Mouse (Mus musculus) stomach, embryonic 15.5 days (tissue): ENCODE data around the gene Mrfap1. TPM values are rescaled to one million over a fixed set of nuclear protein-coding genes. Genes with fewer than 3 reads are reported as not detected.

Source experiments
- ATAC-seq: fragments of 200-750 bp; cut with Nextera tagmentation; 2 replicates; pipeline ENCODE4 v1.8.0; 2017; ENCODE audit warnings: low read depth, moderate number of reproducible peaks, moderate TSS enrichment; ENCODE audit not compliant: insufficient read depth, low FRiP score
- H3K27ac ChIP-seq: fragments of 300-500 bp; sonication (generic); 2 replicates; pipeline ENCODE4 v1.5.1; 2015; ENCODE audit warnings: mild to moderate bottlenecking, inconsistent platforms
- H3K27me3 ChIP-seq: fragments of 300-500 bp; sonication (generic); replicated peaks from 2 replicates; pipeline ENCODE4 v1.6.1; 2015; ENCODE audit warnings: inconsistent platforms
- H3K36me3 ChIP-seq: fragments of 300-500 bp; sonication (generic); 2 replicates; pipeline ENCODE4 v1.6.1; 2015; ENCODE audit warnings: inconsistent platforms
- H3K4me1 ChIP-seq: fragments of 300-500 bp; sonication (generic); 2 replicates; pipeline ENCODE4 v1.6.1; 2015; ENCODE audit warnings: inconsistent platforms
- H3K4me2 ChIP-seq: fragments of 300-500 bp; sonication (generic); 2 replicates; pipeline ENCODE4 v1.6.1; 2015; ENCODE audit warnings: mild to moderate bottlenecking, inconsistent platforms
- H3K4me3 ChIP-seq: fragments of 300-500 bp; sonication (generic); replicated peaks from 2 replicates; pipeline ENCODE4 v1.5.1; 2015; ENCODE audit warnings: inconsistent platforms
- H3K9ac ChIP-seq: fragments of 300-500 bp; sonication (generic); 2 replicates; pipeline ENCODE4 v1.6.1; 2015; ENCODE audit warnings: inconsistent platforms
- H3K9me3 ChIP-seq: fragments of 300-500 bp; sonication (generic); 2 replicates; pipeline ENCODE4 v1.6.1; 2016; ENCODE audit warnings: inconsistent platforms
- WGBS: fragments of 180-500 bp; shearing (Covaris S2); methylation state at CpG from one replicate; pipeline ENCODE4 v1.1.7; 2015; 5-methylcytosine and 5-hydroxymethylcytosine counted together
- polyA plus RNA-seq: library from polyadenylated mRNA; unstranded; fragments of >200 nt; fragmentation: Nextera tagmentation; extraction: Ambion mirVana; gene quantifications from 2 replicates; pipeline ENCODE4 v1.2.1, GENCODE M21; 2015

Gene Mrfap1
- polyA plus RNA-seq, 1 experiment from 2014 or later = 539 TPM

DNA sequence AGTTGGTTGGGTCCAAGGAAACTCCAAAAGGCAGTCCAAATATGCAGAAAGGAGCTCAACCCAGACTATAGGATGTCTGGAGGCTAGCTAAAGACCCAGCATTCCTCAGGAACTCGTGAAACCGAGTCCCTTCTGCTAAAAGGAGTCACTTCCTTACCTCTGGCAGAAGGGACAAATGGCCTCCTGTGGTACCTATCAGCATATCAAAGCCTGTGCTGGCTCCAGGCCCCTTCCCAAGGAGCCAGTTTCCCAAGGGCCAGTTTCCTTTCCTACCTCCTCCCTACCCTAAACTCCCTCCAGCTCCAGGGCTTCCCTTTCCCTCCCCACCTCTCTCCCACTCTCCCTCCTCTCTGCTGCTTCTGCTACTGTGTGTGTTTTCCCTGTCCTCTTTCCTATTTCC, 19.4 kb downstream of the Mrfap1 start:
- Histone ChIP-seq H3K4me2 (no peak overlapping the region), H3K4me3 (no peak overlapping the region), H3K36me3 (no peaks in the 10 kb centered on the region), H3K9me3 (no peaks in the 10 kb centered on the region), H3K4me1 (no peaks in the 10 kb centered on the region), H3K9ac (no peak overlapping the region), H3K27ac (no peak overlapping the region), H3K27me3 (no peaks in the 10 kb centered on the region)
- ATAC-seq = no peak
- WGBS = 13% methylated on average over 2 of the region's 2 CpGs

DNA sequence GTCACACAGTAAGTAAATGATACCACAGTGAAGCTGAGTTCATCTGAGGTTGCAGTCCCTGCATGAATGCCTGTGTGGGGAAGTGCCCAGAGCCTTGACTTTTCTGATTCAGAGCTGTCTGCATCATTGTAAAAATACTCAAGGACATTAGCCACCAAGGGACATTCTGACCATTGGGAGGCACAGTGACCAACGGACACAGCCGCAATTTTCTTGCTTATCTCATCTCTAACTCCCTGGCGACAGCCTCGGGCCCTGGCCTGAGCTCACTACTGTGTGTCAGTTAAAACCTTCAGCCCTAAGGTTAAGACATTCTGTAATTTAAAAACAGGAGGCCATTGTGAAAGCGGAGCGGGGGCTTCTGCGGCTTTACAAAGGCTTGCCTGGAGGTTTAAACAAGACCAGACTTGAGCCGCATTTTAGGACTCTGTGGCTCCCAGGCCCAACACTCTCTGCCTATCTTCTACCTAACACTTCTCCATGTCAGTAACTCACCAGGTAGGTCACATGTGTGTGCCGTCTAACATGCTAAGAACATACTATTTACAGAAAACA, 20.5 kb downstream of the Mrfap1 start:
- 36% methylated on average over 9 of the region's 9 CpGs for WGBS
- no peaks in the 10 kb centered on the region for H3K36me3 ChIP-seq
- no peaks in the 10 kb centered on the region for H3K9me3 ChIP-seq
- no peak for ATAC-seq
- no peak overlapping the region for H3K4me2 ChIP-seq
- no peaks in the 10 kb centered on the region for H3K4me1 ChIP-seq
- no peaks in the 10 kb centered on the region for H3K27me3 ChIP-seq
- H3K4me3 ChIP-seq = no peak overlapping the region
- H3K27ac ChIP-seq = no peak overlapping the region
- no peak overlapping the region for H3K9ac ChIP-seq

DNA sequence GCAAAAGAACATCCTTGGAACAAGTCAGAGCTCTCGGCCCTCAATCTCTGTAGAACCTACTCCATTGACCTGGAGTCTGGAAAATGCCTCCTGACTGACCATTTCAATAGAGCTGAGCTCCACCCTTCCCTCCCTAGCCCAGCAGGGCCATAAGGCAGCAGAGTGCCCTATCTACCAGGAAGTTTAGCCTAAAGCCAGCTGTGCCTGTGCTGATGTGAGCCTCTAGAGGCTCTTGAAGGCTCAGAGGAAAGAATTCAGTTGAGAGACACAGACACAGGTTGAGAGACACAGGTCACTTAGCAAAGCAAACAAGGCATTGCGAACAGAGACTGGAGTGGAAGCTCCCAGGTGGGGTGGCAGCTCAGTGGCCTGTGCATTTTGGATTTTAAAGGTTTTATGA, 21.3 kb downstream of the Mrfap1 start:
- H3K36me3 ChIP-seq = no peaks in the 10 kb centered on the region
- no peak for ATAC-seq
- WGBS = 81% methylated on average over 2 of the region's 2 CpGs
- no peak overlapping the region for H3K4me3 ChIP-seq
- H3K4me2 ChIP-seq = no peak overlapping the region
- H3K27ac ChIP-seq = no peak overlapping the region
- H3K9me3 ChIP-seq = no peaks in the 10 kb centered on the region
- H3K27me3 ChIP-seq = no peaks in the 10 kb centered on the region
- H3K9ac ChIP-seq = no peak overlapping the region
- no peaks in the 10 kb centered on the region for H3K4me1 ChIP-seq

GRCm38 (mm10) chr5:36772586-36772985, 24.0 kb downstream of the Mrfap1 start:
- 82% methylated on average over 5 of the region's 5 CpGs for WGBS
- no peak for ATAC-seq

DNA sequence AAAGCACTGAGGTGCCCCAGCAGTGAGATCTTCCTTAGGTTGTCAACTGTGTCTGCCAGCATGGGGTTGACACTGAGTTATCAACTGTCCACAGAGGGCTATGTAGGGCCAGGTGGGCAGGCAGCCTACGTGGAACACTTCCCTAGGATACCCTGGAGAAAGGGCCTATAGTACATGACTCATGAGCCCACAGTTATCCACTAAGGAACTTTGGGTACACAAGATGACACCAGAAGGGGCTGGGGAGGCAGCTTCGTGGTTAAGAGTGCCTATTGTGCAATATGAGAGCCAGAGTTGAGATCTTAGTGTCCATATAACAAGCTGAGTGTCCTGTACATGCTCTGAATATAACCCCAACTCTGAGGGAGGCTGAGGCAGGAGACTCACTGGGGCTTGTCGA, 27.0 kb downstream of the Mrfap1 start:
- no peak for ATAC-seq
- Histone ChIP-seq H3K4me3 (no peak overlapping the region), H3K27me3 (no peaks in the 10 kb centered on the region), H3K9ac (no peak overlapping the region), H3K36me3 (no peaks in the 10 kb centered on the region), H3K4me1 (no peaks in the 10 kb centered on the region), H3K4me2 (no peak overlapping the region), H3K9me3 (no peaks in the 10 kb centered on the region), H3K27ac (no peak overlapping the region)
- 56% methylated on average over 3 of the region's 3 CpGs for WGBS

More at GRCm38 (mm10) chr5:36772586-36772985, 24.0 kb downstream of the Mrfap1 start:
- no peaks in the 10 kb centered on the region for H3K27me3 ChIP-seq
- no peaks in the 10 kb centered on the region for H3K36me3 ChIP-seq
- H3K4me3 ChIP-seq = no peak overlapping the region
- no peak overlapping the region for H3K4me2 ChIP-seq
- H3K9me3 ChIP-seq = no peaks in the 10 kb centered on the region
- no peaks in the 10 kb centered on the region for H3K4me1 ChIP-seq
- H3K9ac ChIP-seq = no peak overlapping the region
- H3K27ac ChIP-seq = no peak overlapping the region

DNA sequence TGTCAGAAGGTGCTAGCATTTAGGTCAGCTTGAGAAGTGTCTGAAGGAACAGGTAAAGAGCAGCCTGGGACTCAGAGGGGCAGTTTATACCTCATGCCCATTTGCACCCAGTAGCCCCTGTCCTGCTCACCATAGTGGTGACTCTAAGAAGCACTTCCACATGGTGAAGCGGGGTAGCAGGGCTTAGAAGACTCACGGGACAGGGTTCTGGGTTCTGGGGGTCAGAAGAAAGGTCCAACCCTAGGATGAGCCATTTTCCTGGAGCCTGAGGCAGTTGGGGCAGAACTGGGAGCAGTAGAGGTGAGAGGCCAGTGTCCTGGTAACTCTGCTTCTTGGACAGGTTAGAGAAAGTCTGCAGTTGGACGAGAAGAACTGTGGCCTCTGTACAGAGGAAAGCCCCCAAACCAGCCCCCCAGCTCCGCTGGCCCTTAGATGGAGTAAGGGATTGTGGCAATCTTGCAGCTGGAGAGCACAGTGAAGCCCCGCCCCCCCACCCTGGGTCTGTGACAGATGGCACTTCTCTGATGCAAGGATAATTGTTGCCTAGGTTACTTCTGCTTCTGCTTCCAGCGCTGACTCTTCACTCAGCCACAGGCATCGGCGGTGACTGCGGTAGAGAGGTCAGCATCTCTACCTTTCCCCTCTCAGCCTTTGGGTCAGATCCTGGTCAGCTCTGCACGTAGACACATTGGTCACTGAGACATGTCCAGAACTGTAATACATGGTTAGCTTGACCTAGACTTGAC, 29.4 kb downstream of the Mrfap1 start:
- ATAC-seq = no peak
- Histone ChIP-seq H3K9me3 (no peaks in the 10 kb centered on the region), H3K9ac (no peak overlapping the region), H3K4me3 (no peak overlapping the region), H3K27me3 (no peaks in the 10 kb centered on the region), H3K4me2 (no peak overlapping the region), H3K4me1 (no peaks in the 10 kb centered on the region), H3K27ac (no peak overlapping the region), H3K36me3 (no peaks in the 10 kb centered on the region)
- 34% methylated on average over 10 of the region's 10 CpGs for WGBS

- WGBS = 27% methylated on average over 4 of the region's 4 CpGs
- Histone ChIP-seq H3K27ac (no peak overlapping the region), H3K27me3 (no peaks in the 10 kb centered on the region), H3K4me3 (no peak overlapping the region), H3K9me3 (no peaks in the 10 kb centered on the region), H3K4me2 (no peak overlapping the region), H3K36me3 (no peaks in the 10 kb centered on the region), H3K9ac (no peak overlapping the region), H3K4me1 (no peaks in the 10 kb centered on the region)
- ATAC-seq = no peak
These were observed 36.7 kb downstream of the Mrfap1 start for GRCm38 (mm10) chr5:36759848-36760247.

GRCm38 (mm10) chr5:36757033-36757432, 39.5 kb downstream of the Mrfap1 start:
- H3K9me3 ChIP-seq = no peaks in the 10 kb centered on the region
- H3K27me3 ChIP-seq = no peaks in the 10 kb centered on the region
- no peaks in the 10 kb centered on the region for H3K4me1 ChIP-seq
- 73% methylated on average over 5 of the region's 5 CpGs for whole genome bisulfite sequencing
- no peak overlapping the region for H3K4me2 ChIP-seq
- H3K36me3 ChIP-seq = no peaks in the 10 kb centered on the region
- H3K27ac ChIP-seq = no peak overlapping the region
- H3K9ac ChIP-seq = no peak overlapping the region
- H3K4me3 ChIP-seq = no peak overlapping the region
- ATAC-seq = no peak

DNA sequence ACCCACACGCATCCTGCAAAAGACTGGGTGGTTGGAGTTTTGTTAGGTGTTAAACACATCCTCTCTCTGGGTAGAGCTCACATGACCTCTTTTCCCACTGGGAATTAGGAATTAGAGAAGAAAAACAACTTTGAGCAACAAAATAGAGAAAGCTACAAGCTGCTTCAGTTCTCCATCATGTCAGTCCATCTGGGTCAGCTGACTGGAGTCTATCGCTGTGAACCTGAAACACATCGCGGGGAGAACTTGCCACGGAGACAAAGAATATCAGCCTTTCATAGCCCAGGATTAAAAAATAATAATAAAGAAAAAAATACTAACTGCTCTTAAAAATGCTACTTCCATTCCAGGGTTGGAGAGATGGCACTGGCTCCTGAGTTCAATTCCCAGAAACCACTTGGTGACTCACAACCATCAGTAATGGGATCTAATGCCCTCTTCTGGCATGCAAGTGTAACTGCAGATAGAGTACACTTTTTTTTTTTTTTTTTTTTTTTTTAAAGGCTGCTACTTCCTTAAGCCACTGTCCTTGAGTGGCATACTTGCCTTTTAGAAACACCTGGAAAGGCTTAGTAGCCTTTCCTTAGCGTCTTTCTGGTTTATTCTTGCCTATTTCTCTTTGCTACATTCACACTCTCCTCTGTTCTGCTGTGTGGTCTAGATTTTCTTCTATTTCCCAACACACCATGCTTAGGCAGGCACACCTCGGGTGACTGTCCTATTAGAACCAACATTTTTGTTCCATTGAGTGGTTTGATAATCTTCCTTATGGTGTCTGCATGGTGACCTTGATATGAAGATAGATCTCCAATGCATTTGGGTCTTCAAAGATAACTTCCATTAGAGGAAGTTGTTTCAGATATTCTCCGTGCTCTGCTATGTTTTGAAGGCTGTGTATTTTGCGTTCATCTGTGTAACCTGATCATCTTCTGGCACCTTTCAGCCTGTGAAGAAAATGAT, 46.2 kb downstream of the Mrfap1 start:
- no peaks in the 10 kb centered on the region for H3K9me3 ChIP-seq
- no peaks in the 10 kb centered on the region for H3K36me3 ChIP-seq
- no peak overlapping the region for H3K4me2 ChIP-seq
- H3K27me3 ChIP-seq = no peaks in the 10 kb centered on the region
- H3K9ac ChIP-seq = no peak overlapping the region
- no peak overlapping the region for H3K27ac ChIP-seq
- peaks cover 6% of the 10 kb centered on the region; the same call in 1 of the 2 replicates for H3K4me1 ChIP-seq
- 73% methylated on average over 9 of the region's 9 CpGs for WGBS
- no peak for ATAC-seq
- H3K4me3 ChIP-seq = no peak overlapping the region

DNA sequence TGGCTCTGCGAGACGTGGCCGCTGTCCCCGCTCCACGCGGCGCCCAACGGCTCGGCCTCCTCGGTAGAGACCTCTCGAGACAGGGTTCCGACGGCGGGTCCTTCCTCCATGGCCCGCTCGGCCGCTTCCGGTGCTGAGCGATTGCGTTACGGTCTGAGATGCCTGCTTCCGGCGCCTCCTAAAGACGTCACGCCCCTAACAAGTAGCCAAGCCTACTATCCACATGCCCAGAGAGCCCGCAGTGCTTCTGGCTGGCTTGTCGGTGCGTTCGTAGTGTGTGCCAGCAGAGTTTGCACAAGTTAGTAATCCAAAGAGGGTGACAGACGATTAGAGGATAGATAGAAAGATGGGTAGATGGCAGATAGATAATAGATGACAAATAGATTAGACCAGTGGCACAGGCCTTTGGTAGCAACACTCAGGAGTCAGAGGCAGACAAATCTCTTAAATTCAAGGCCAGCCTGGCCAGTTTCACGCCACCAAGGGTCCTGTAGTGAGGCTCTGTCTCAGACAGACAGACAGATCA, 48.0 kb downstream of the Mrfap1 start, which contains the start of gene Bloc1s4:
Gene Bloc1s4 (minus strand): TSS at position 115 of the 526 bp plus-strand sequence.
- no peaks in the 10 kb centered on the region for H3K27me3 ChIP-seq
- peak; percentile 89 for ATAC-seq
- H3K4me3 ChIP-seq = peak within 1 kb of the TSS; percentile 91
- H3K27ac ChIP-seq = no peak within 1 kb of the TSS
- H3K36me3 ChIP-seq = no peaks in the 10 kb centered on the region
- H3K9ac ChIP-seq = peak within 1 kb of the TSS; percentile 69
- WGBS = 4% methylated on average over 31 of the region's 31 CpGs
- peak within 1 kb of the TSS; percentile 94 for H3K4me2 ChIP-seq
- H3K4me1 ChIP-seq = peaks cover 6% of the 10 kb centered on the region; the same call in 1 of the 2 replicates
- H3K9me3 ChIP-seq = no peaks in the 10 kb centered on the region

DNA sequence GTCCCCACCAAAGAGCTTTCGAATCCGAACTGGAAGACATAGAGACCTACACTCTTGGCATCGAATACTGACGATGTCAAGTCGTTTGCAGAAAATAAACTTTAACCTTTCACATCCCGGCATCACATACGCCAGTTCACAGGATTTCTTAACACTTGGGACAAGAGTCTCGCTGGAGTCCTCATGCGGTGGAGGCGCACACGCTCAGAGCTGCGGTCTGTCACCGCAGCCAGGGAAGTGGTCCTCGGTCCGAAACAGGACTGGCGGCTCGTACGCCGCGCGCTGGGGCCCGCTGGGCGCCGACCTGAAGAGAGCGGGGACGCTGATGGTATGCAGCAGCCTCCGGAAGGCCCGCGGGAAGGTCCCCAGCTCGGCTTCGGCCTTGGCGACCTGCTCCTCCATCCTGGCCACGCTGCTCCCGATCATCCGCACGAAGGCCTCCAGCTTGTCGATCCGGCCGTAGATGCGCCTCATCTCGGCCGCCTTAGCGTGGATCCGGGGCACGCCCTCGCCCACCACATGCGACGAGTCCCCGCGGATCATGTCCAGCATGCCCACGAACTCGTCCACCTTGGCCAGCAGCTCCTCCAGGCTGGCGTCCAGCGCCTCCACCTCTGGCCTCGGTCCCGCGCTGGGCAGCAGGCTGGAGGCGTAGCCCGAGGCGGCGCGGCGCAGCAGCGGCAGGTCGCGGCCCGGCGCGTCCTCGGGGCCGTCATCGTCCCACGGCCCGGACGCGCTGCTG, 48.6 kb downstream of the Mrfap1 start:
- Histone ChIP-seq H3K27me3 (no peaks in the 10 kb centered on the region), H3K4me1 (peaks cover 6% of the 10 kb centered on the region; the same call in 1 of the 2 replicates), H3K36me3 (no peaks in the 10 kb centered on the region), H3K9ac (peak overlapping the region; percentile 69), H3K4me2 (peak overlapping the region; percentile 94), H3K4me3 (peak overlapping the region; percentile 91), H3K9me3 (no peaks in the 10 kb centered on the region), H3K27ac (no peak overlapping the region)
- 2% methylated on average over 76 of the region's 76 CpGs for WGBS
- ATAC-seq = peak; percentile 27; the same call in 1 of the 2 replicates
